Mouse (Mus musculus) liver, embryonic 16.5 days (tissue): ENCODE results near the gene Cyp2w1. TPM values are rescaled to one million over a fixed set of nuclear protein-coding genes. Genes with fewer than 3 reads are reported as not detected.
"Not testable (repeated sequence)": the region's sequence is repeated elsewhere in the genome, so short reads cannot be mapped to it uniquely, and the experiment has no call there.

Experiments used
- ATAC-seq: fragments of 200-750 bp; cut with Nextera tagmentation; 2 replicates; pipeline ENCODE4 v1.8.0; 2017; ENCODE audit warnings: low read depth, mild to moderate bottlenecking, moderate number of reproducible peaks, moderate library complexity
- H3K27ac ChIP-seq: fragments of 300-500 bp; sonication (generic); 2 replicates; pipeline ENCODE4 v1.5.1; 2014; ENCODE audit warnings: mild to moderate bottlenecking, low read length
- H3K27me3 ChIP-seq: fragments of 300-500 bp; sonication (generic); 2 replicates; pipeline ENCODE4 v1.6.1; 2014; ENCODE audit warnings: low read depth, low read length, mixed read lengths; ENCODE audit not compliant: control insufficient read depth, insufficient read depth
- H3K36me3 ChIP-seq: fragments of 300-500 bp; sonication (generic); 2 replicates; pipeline ENCODE4 v1.6.1; 2014; ENCODE audit warnings: mild to moderate bottlenecking; ENCODE audit not compliant: control insufficient read depth, insufficient read depth
- H3K4me1 ChIP-seq: fragments of 300-500 bp; sonication (generic); 2 replicates; pipeline ENCODE4 v1.6.1; 2014; ENCODE audit warnings: low read depth, low read length, mixed read lengths; ENCODE audit not compliant: control insufficient read depth
- H3K4me2 ChIP-seq: fragments of 300-500 bp; sonication (generic); 2 replicates; pipeline ENCODE4 v1.6.1; 2014; ENCODE audit warnings: low read depth, low read length, mixed read lengths
- H3K4me3 ChIP-seq: fragments of 300-500 bp; sonication (generic); 2 replicates; pipeline ENCODE4 v1.5.1; 2014; ENCODE audit warnings: low read depth, mild to moderate bottlenecking, low read length
- H3K9ac ChIP-seq: fragments of 300-500 bp; sonication (generic); 2 replicates; pipeline ENCODE4 v1.6.1; 2014; ENCODE audit warnings: low read depth, low read length
- H3K9me3 ChIP-seq: fragments of 300-500 bp; sonication (generic); replicated peaks from 2 replicates; pipeline ENCODE4 v1.6.1; 2016; ENCODE audit warnings: low read length; ENCODE audit not compliant: control insufficient read depth
- WGBS: fragments of 180-500 bp; shearing (Covaris S2); extraction: QIAGEN DNeasy Blood & Tissue Kit; methylation state at CpG from one replicate; pipeline ENCODE4 v1.1.7; 2014; ENCODE audit not compliant: insufficient replicate concordance; 5-methylcytosine and 5-hydroxymethylcytosine counted together
- polyA plus RNA-seq: library from polyadenylated mRNA; unstranded; fragments of >200 nt; fragmentation: Nextera tagmentation; extraction: Ambion mirVana; gene quantifications from 2 replicates; pipeline ENCODE4 v1.2.1, GENCODE M21; 2015

Cyp2w1 gene
- polyA plus RNA-seq, 1 experiment from 2014 or later = 0.42 TPM

DNA sequence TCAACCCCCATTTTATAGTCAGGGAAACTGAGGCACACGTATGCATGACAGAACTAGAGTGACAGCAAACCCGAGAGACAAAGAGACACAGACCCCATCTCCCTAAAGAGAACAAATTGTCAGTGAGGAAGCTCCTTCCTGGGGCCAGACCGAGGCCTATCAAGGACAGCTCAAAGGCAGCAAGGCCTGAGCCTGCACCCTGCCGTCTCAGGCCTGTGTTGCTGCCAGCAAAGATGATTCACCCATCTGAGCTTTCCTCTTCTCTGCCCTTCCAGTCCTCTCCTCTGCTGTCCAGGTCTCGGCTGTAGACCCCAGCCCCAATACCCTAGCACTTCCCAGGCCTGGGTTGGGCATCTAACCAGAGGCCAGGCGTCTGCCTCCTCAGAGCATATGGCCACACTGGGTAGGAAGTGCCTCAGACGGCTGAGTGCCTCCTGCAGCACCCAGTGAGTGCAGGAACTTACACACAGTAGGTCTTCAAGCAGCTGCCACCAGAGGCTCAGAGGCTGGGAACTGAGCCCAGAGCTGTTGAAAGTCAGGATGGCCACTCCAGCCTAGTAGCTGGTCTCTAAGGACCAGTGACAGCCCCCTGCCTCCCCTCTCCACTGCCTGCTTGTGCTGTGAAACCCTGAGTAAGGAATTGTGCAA is 25.3 kb upstream of the Cyp2w1 start:
- ATAC-seq = no peak
- Histone ChIP-seq H3K4me3 (no peak overlapping the region), H3K36me3 (no peaks in the 10 kb centered on the region), H3K27ac (peak overlapping the region; percentile 54; the same call in 1 of the 2 replicates), H3K27me3 (peaks cover 16% of the 10 kb centered on the region), H3K4me2 (no peak overlapping the region), H3K4me1 (peaks cover 20% of the 10 kb centered on the region), H3K9ac (no peak overlapping the region), H3K9me3 (no peaks in the 10 kb centered on the region)
- 56% methylated on average over 7 of the region's 7 CpGs for WGBS

DNA sequence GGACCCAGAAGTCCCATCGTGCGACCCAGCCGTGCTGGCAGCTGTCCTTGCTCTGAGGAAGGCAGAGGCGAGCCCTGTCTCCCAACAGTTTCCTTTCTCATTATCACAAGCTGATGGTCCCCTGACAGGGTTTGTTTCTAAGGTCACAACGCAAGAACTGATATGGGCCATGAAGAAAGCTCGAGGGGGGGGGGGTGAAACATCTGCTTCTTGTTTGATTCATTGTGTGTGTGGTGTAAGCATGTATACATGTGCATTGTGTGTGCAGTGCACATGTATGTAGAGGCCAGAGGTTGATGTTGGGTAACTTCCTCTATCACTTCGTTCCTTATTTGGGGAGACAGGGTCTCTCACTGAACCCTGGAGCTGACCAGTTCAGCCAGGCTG is 24.8 kb upstream of the Cyp2w1 start:
- Histone ChIP-seq H3K4me1 (peaks cover 20% of the 10 kb centered on the region), H3K36me3 (no peaks in the 10 kb centered on the region), H3K9me3 (no peaks in the 10 kb centered on the region), H3K27me3 (peaks cover 16% of the 10 kb centered on the region), H3K4me3 (no peak overlapping the region), H3K4me2 (no peak overlapping the region), H3K9ac (no peak overlapping the region), H3K27ac (peak overlapping the region; percentile 54; the same call in 1 of the 2 replicates)
- ATAC-seq = no peak
- 23% methylated on average over 7 of the region's 7 CpGs for WGBS

DNA sequence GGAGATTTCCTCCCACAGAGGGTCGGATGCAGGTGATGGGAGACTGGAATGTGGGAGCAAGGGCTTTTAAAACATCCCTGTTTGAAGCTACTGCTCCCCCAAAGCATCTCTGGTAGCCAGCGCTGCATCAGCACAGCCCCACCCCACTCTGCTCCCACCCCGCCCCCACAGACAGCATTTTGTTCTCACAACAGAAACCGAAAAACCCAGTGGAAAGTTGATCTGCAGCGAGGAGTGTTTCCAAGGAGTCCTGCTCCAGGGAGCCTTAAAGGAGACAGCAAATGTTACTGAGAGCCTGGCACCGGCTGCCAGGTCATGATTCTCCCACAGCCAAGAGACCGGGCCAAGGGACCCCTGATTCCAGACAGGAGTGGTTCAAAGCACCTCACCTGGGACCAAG is 21.7 kb upstream of the Cyp2w1 start:
- H3K4me1 ChIP-seq = peaks cover 8% of the 10 kb centered on the region
- H3K27me3 ChIP-seq = no peaks in the 10 kb centered on the region
- no peak overlapping the region for H3K27ac ChIP-seq
- H3K4me3 ChIP-seq = no peak overlapping the region
- no peak for ATAC-seq
- H3K4me2 ChIP-seq = no peak overlapping the region
- 67% methylated on average over 7 of the region's 7 CpGs for WGBS
- H3K36me3 ChIP-seq = no peaks in the 10 kb centered on the region
- no peaks in the 10 kb centered on the region for H3K9me3 ChIP-seq
- no peak overlapping the region for H3K9ac ChIP-seq

DNA sequence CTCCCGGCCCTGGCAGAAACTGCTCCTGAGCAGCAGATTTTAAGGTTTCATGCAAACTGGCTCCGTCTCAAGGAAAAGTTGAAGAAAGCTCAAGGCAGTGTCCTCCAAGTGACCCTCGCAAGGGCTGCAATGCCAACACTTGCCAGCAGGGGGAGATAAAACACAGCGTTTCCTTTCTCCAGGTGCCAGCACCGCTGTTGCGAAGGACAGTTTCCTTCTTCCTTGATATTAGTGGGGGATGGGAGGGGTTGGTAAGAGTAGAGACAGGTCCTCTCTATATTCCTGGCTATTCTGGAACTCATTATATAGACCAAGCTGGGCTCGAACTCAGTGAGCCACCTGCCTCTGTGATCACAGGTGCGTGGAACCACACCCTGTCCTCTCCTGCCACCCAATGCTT is 20.7 kb upstream of the Cyp2w1 start:
- H3K27me3 ChIP-seq = no peaks in the 10 kb centered on the region
- no peak for ATAC-seq
- H3K9me3 ChIP-seq = no peaks in the 10 kb centered on the region
- no peak overlapping the region for H3K27ac ChIP-seq
- H3K36me3 ChIP-seq = no peaks in the 10 kb centered on the region; the same call in 1 of the 2 replicates
- no peak overlapping the region for H3K9ac ChIP-seq
- H3K4me1 ChIP-seq = peaks cover 5% of the 10 kb centered on the region
- 17% methylated on average over 8 of the region's 8 CpGs for WGBS
- H3K4me3 ChIP-seq = no peak overlapping the region
- no peak overlapping the region for H3K4me2 ChIP-seq

DNA sequence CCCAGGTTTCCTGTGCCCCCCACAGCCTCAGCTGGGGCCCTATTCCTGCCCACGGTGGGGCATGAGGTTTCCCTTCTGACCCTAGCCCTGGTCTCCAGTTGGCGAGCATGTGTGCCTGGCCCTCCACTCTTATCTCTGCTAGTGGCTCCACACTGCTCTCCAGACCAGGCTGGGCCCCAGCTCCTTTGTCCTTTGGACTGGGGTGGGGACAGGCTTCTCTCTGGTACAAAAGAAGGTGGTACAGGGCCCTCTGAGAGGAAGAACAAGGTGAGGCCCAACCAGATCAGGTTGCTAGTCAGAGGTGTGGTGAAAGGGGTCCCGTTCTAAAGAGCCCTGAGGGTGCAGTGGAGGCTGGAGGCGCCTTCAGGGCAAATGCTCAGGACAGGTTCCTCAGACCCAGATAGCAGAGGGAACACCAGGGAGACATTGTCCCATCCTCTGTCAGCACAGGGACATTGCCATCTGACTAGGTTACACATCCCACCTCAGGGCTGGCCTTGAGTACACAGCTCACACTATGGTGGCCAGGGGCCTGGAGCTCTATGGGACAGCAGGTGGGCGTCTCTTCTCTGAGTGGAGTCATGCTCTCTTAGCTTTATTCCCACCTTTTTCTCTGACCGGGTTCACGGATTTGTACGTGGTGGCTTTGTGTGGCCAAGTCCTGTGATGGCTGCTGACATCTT is 19.7 kb upstream of the Cyp2w1 start:
- Histone ChIP-seq H3K9me3 (no peaks in the 10 kb centered on the region), H3K4me2 (no peak overlapping the region), H3K9ac (no peak overlapping the region), H3K4me3 (no peak overlapping the region), H3K27me3 (no peaks in the 10 kb centered on the region), H3K4me1 (peaks cover 3% of the 10 kb centered on the region), H3K27ac (no peak overlapping the region), H3K36me3 (peaks cover 4% of the 10 kb centered on the region)
- 65% methylated on average over 8 of the region's 8 CpGs for WGBS
- peak; percentile 68 for ATAC-seq

DNA sequence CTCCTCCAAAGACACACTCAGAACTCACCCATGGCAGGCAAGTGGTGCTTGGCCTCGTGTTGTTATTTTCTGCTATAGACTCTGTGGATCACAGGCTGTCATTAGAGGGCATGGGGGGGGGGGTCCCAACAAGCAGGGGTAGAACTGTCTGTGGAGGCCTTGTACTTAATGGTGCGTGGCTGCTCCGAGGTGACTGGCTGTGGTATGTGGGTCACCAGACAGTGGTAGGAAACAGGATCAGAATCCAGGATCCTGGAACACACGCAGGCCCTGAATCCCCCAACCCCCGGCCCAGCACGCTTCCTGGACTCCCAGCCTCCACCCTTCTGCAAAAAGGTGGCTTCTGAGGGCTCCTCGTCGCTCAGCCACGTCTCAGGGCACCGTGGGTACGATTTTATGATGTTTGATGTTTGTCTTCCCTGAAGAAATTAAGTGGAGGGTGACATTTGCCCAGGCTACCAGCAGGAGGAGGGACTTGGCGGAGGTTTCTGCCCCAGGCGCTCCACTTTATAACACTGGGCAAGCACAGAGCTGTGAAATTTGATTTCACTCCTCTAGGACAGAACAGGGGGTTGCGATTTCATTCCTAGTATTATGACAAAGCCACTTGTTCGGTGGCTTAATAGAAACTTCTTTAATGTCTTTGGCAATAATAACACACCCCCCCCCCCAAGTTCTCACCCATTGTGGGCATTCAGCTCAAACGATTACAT is 19.0 kb upstream of the Cyp2w1 start:
- H3K4me2 ChIP-seq = no peak overlapping the region
- no peak overlapping the region for H3K9ac ChIP-seq
- no peak for ATAC-seq
- peaks cover 7% of the 10 kb centered on the region for H3K36me3 ChIP-seq
- 78% methylated on average over 16 of the region's 16 CpGs for WGBS
- no peaks in the 10 kb centered on the region for H3K9me3 ChIP-seq
- no peak overlapping the region for H3K27ac ChIP-seq
- no peak overlapping the region for H3K4me3 ChIP-seq
- no peaks in the 10 kb centered on the region for H3K27me3 ChIP-seq
- peaks cover 3% of the 10 kb centered on the region for H3K4me1 ChIP-seq

DNA sequence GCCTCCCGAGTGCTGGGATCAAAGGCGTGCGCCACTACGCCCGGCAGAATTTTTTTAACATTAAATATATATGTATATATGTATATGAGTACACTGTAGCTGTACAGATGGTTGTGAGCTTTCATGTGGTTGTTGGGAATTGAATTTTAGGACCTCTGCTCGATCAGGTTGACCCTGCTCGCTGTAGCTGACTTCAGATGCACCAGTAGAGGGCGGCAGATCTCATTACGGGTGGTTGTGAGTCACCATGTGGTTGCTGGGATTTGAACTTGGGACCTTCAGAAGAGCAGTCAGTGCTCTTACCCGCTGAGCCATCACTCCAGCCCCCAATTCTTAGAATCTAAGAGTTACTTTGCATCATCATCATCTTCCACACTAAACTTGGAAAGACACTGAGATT is 18.0 kb upstream of the Cyp2w1 start:
- WGBS = 80% methylated on average over 10 of the region's 10 CpGs
- not testable (repeated sequence) for H3K4me3 ChIP-seq, H3K27me3 ChIP-seq, H3K9ac ChIP-seq, ATAC-seq, H3K27ac ChIP-seq, H3K4me1 ChIP-seq, H3K9me3 ChIP-seq, H3K4me2 ChIP-seq, H3K36me3 ChIP-seq

DNA sequence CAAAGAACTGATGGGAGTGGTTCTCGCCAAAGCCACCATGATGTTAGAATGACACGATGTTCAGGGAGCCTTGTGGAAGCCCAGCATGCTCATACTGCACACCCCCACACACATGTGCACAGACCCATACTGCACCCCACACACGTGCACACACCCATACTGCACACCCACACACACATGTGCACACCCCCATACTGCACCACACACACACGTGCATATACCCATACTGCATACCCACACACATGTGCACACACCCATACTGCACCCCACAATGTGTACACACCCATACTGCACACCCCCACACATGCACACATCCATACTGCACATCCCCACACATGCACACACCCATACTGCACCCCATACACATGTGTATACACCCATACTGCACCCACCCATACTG is 16.8 kb upstream of the Cyp2w1 start:
- H3K27me3 ChIP-seq = no peaks in the 10 kb centered on the region
- no peaks in the 10 kb centered on the region for H3K9me3 ChIP-seq
- peaks cover 3% of the 10 kb centered on the region for H3K4me1 ChIP-seq
- no peak overlapping the region for H3K4me2 ChIP-seq
- WGBS = 81% methylated on average over 4 of the region's 4 CpGs
- H3K4me3 ChIP-seq = no peak overlapping the region
- H3K36me3 ChIP-seq = peaks cover 7% of the 10 kb centered on the region
- no peak for ATAC-seq
- no peak overlapping the region for H3K27ac ChIP-seq
- H3K9ac ChIP-seq = no peak overlapping the region

DNA sequence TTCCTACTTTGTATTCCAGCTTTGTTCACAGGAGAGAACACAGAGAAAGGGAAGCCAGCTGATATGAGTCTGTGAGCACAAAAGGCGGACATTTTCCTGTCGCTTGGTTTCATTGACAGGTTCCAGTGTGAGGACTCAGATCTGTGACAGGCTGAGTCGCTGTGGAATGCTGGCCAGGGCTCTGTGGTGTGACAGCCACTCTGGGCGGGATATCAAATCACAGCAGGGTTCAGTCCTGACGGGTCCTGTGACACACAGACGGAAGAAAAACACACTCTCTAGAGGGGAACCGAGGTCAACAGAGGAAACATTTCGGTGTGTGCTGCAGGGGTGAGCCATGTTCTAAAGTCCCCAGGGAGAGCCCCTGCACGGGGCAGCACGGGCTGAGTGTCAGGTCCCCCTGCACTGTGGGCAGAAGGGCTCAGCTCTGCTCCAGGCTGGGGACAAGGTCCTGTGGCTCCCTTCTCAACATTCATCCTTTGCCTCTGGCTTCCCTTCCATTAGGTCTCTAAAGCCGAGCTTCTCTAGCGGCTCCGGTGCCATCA is 14.5 kb upstream of the Cyp2w1 start:
- H3K9me3 ChIP-seq = no peaks in the 10 kb centered on the region
- H3K27me3 ChIP-seq = no peaks in the 10 kb centered on the region
- 69% methylated on average over 13 of the region's 13 CpGs for WGBS
- no peaks in the 10 kb centered on the region for H3K4me1 ChIP-seq
- peaks cover 10% of the 10 kb centered on the region for H3K36me3 ChIP-seq
- H3K4me3 ChIP-seq = no peak overlapping the region
- no peak overlapping the region for H3K27ac ChIP-seq
- ATAC-seq = no peak
- no peak overlapping the region for H3K4me2 ChIP-seq
- H3K9ac ChIP-seq = no peak overlapping the region
